Mouse (Mus musculus) midbrain, embryonic 12.5 days (tissue): Measurements from ENCODE around the gene Uck2. TPM values are rescaled to one million over a fixed set of nuclear protein-coding genes. Genes with fewer than 3 reads are reported as not detected.

ENCODE experiments used
- microRNA-seq: library from miRNA; unstranded; fragments of <30 nt; microRNA quantifications from one replicate; pipeline ENCODE4, GENCODE M21; 2017
- polyA plus RNA-seq: library from polyadenylated mRNA; unstranded; fragments of >200 nt; fragmentation: Nextera tagmentation; extraction: Ambion mirVana; gene quantifications from 2 replicates; pipeline ENCODE4 v1.2.1, GENCODE M21; 2016

Gene Uck2
- polyA plus RNA-seq, 1 experiment from 2014 or later: 110 TPM

Small RNAs within 50 kb of the gene (microRNA-seq; reads per million reads assigned to microRNA genes)
- gene Mir6347: not detected

Other genes starting within 250 kb of the Uck2 start
- 72.7 and 80.1 TPM in 2 replicates for gene Tmco1, start 23.1 kb upstream of the Uck2 start, polyA plus RNA-seq
- 31.4 and 35.4 TPM in 2 replicates for gene Aldh9a1, start 64.7 kb upstream of the Uck2 start, polyA plus RNA-seq
- gene Mgst3, start 108.5 kb upstream of the Uck2 start, polyA plus RNA-seq: 47.3 and 48.8 TPM in 2 replicates
- not detected in 2 replicates for gene Lrrc52, start 181.5 kb upstream of the Uck2 start, polyA plus RNA-seq